Mouse (Mus musculus) liver, adult 2 months (tissue): ENCODE results near the gene Pcnx2. TPM values are rescaled to one million over a fixed set of nuclear protein-coding genes. Genes with fewer than 3 reads are reported as not detected.

Source experiments
- DNase-seq: peaks from one replicate; pipeline ENCODE4 v3.0.0-alpha.2; 2011; ENCODE audit warnings: low read depth, low spot score; ENCODE audit errors: extremely low read depth
- H3K27ac ChIP-seq: fragments of 200-500 bp; replicated peaks from 2 replicates; pipeline ENCODE4 v1.5.1; 2012; ENCODE audit warnings: low read depth, mild to moderate bottlenecking, control low read depth, inconsistent platforms, low read length; ENCODE audit not compliant: insufficient read depth
- H3K27me3 ChIP-seq: fragments of 200-500 bp; 2 replicates; pipeline ENCODE4 v1.6.1; 2012; ENCODE audit warnings: mild to moderate bottlenecking, moderate library complexity, low read length, inconsistent platforms; ENCODE audit not compliant: control insufficient read depth, insufficient read depth
- H3K36me3 ChIP-seq: fragments of 200-500 bp; 2 replicates; pipeline ENCODE4 v1.6.1; 2012; ENCODE audit warnings: low read length, inconsistent platforms; ENCODE audit not compliant: control insufficient read depth, insufficient read depth
- H3K4me1 ChIP-seq: fragments of 200-500 bp; 2 replicates; pipeline ENCODE4 v1.6.1; 2011; ENCODE audit warnings: low read length; ENCODE audit not compliant: control insufficient read depth, insufficient read depth
- H3K4me3 ChIP-seq: fragments of 200-500 bp; 2 replicates; pipeline ENCODE4 v1.5.1; 2011; ENCODE audit warnings: low read depth, mild to moderate bottlenecking, control low read depth, low read length, moderate library complexity; ENCODE audit not compliant: insufficient read depth
- H3K79me2 ChIP-seq: fragments of 200-500 bp; 2 replicates; pipeline ENCODE4 v1.6.1; 2012; ENCODE audit warnings: inconsistent platforms, mild to moderate bottlenecking, low read length, moderate library complexity; ENCODE audit not compliant: control insufficient read depth, insufficient read depth
- H3K9ac ChIP-seq: fragments of 200-500 bp; 2 replicates; pipeline ENCODE4 v1.6.1; 2012; ENCODE audit warnings: low read depth, mild to moderate bottlenecking, control low read depth, inconsistent platforms, low read length
- CTCF ChIP-seq: fragments of 200-500 bp; IDR thresholded peaks from 2 replicates; pipeline ENCODE4 v1.5.1; 2011; ENCODE audit warnings: low read depth, low read length, control low read depth
- POLR2A ChIP-seq: fragments of 200-500 bp; IDR thresholded peaks from 2 replicates; pipeline ENCODE4 v1.6.1; 2011; ENCODE audit warnings: low read length, control low read depth; ENCODE audit not compliant: insufficient read depth; ENCODE audit errors: extremely low read depth
- WGBS: fragments of 180-500 bp; shearing (Covaris S2); methylation state at CpG from one replicate; pipeline ENCODE4 v1.1.7; 2018; 5-methylcytosine and 5-hydroxymethylcytosine counted together
- polyA plus RNA-seq: library from polyadenylated mRNA; depleted of rRNA; stranded (reverse); fragments of >200 nt; gene quantifications from 2 replicates; pipeline ENCODE4 v1.2.3, GENCODE M21; 2012
- total RNA-seq: library from RNA; depleted of rRNA; stranded (reverse); fragments of >200 nt; gene quantifications from 2 replicates; pipeline ENCODE4 v1.2.3, GENCODE M21; 2014

Gene Pcnx2
- total and polyA plus RNA-seq, 2 experiments = 0.05 TPM; not detected in 1

DNA sequence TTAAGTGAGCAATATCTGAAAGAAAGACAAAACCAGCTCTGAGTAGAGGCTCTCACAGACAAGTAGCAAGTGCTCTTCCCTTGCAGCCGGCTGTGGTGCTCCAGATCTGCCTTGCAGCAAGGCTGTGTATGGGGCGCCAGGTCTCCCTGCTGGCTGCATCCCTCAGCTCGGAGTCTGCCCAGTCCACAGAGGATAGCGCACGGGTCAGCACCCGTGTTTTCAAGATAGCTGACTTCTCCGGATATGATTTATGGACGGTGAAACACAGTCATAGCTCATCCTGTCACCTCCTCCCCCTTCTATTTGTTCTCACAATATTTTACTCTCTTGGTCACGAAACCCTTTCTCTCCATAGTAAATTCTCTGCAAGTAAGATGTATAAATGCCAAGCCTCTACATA lies 79.3 kb downstream of the Pcnx2 start:
- H3K79me2 ChIP-seq = no peaks in the 10 kb centered on the region
- H3K36me3 ChIP-seq = no peaks in the 10 kb centered on the region
- no peaks in the 10 kb centered on the region for H3K4me1 ChIP-seq
- no peak for DNase-seq
- no peak overlapping the region for H3K9ac ChIP-seq
- TF ChIP-seq CTCF = no peak
- no peak for TF ChIP-seq POLR2A
- H3K27me3 ChIP-seq = no peaks in the 10 kb centered on the region
- H3K4me3 ChIP-seq = no peak overlapping the region
- no peak overlapping the region for H3K27ac ChIP-seq
- WGBS = 62% methylated on average over 9 of the region's 9 CpGs

GRCm38 (mm10) chr8:125816742-125817141 lies 81.4 kb downstream of the Pcnx2 start:
- 76% methylated on average over 5 of the region's 5 CpGs for WGBS
- H3K79me2 ChIP-seq = no peaks in the 10 kb centered on the region
- no peak overlapping the region for H3K27ac ChIP-seq
- H3K27me3 ChIP-seq = no peaks in the 10 kb centered on the region
- H3K4me3 ChIP-seq = no peak overlapping the region
- TF ChIP-seq POLR2A = no peak
- TF ChIP-seq CTCF = no peak
- DNase-seq = no peak
- no peaks in the 10 kb centered on the region for H3K4me1 ChIP-seq
- H3K9ac ChIP-seq = no peak overlapping the region
- no peaks in the 10 kb centered on the region for H3K36me3 ChIP-seq

GRCm38 (mm10) chr8:125808826-125809225 lies 89.3 kb downstream of the Pcnx2 start:
- no peak for DNase-seq

GRCm38 (mm10) chr8:125807905-125808310 lies 90.2 kb downstream of the Pcnx2 start:
- Histone ChIP-seq H3K4me1 (no peaks in the 10 kb centered on the region), H3K9ac (no peak overlapping the region), H3K27ac (no peak overlapping the region), H3K79me2 (no peaks in the 10 kb centered on the region), H3K27me3 (no peaks in the 10 kb centered on the region), H3K36me3 (no peaks in the 10 kb centered on the region), H3K4me3 (no peak overlapping the region)
- 68% methylated on average over 12 of the region's 12 CpGs for WGBS
- no peak for DNase-seq
- TF ChIP-seq CTCF = no peak
- no peak for TF ChIP-seq POLR2A

More at GRCm38 (mm10) chr8:125808826-125809225, 89.3 kb downstream of the Pcnx2 start:
- Histone ChIP-seq H3K9ac (no peak overlapping the region), H3K4me3 (no peak overlapping the region), H3K27me3 (no peaks in the 10 kb centered on the region), H3K36me3 (no peaks in the 10 kb centered on the region), H3K79me2 (no peaks in the 10 kb centered on the region), H3K27ac (no peak overlapping the region), H3K4me1 (no peaks in the 10 kb centered on the region)
- WGBS = 87% methylated on average over 6 of the region's 6 CpGs
- TF ChIP-seq CTCF (no peak), POLR2A (no peak)

GRCm38 (mm10) chr8:125806459-125806858 lies 91.7 kb downstream of the Pcnx2 start:
- Histone ChIP-seq H3K4me1 (no peaks in the 10 kb centered on the region), H3K27me3 (no peaks in the 10 kb centered on the region), H3K27ac (no peak overlapping the region), H3K9ac (no peak overlapping the region), H3K79me2 (no peaks in the 10 kb centered on the region), H3K4me3 (no peak overlapping the region), H3K36me3 (no peaks in the 10 kb centered on the region)
- DNase-seq = no peak
- 91% methylated on average over 12 of the region's 12 CpGs for WGBS
- TF ChIP-seq POLR2A (no peak), CTCF (no peak)

DNA sequence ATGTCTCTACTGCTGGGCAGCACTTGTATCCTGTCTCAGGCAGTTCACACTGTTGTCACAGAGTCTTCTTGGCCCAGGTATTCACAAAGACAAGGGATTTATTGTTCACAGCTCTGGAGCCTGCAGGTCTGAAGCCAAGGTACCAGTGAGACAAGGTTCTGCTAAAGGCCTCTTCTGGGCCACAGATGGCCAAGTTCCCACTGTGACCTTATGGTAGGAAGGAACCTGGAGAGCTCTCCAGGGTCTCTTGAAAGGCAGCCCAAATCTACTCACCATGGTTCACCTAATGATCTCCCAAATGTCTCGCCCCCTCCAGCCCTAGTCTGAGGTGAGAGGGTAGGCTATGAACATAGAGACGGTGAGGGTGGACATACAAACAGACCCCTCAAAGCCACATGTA lies 101.1 kb downstream of the Pcnx2 start:
- Histone ChIP-seq H3K4me1 (no peaks in the 10 kb centered on the region), H3K27me3 (no peaks in the 10 kb centered on the region), H3K9ac (no peak overlapping the region), H3K27ac (no peak overlapping the region), H3K36me3 (no peaks in the 10 kb centered on the region), H3K79me2 (no peaks in the 10 kb centered on the region), H3K4me3 (no peak overlapping the region)
- TF ChIP-seq CTCF (no peak), POLR2A (no peak)
- whole genome bisulfite sequencing = 89% methylated on average over 2 of the region's 2 CpGs
- no peak for DNase-seq
